Mouse (Mus musculus) fat pad, adult 2 months (tissue): ENCODE data around the gene Slc2a9.
"Not testable (repeated sequence)": the region's sequence is repeated elsewhere in the genome, so short reads cannot be mapped to it uniquely, and the experiment has no call there.

Experiments used
- DNase-seq: peaks from one replicate; pipeline ENCODE4 v3.0.0-alpha.2; 2011; ENCODE audit warnings: low read depth, low spot score; ENCODE audit errors: extremely low read depth

The Slc2a9 gene

DNA sequence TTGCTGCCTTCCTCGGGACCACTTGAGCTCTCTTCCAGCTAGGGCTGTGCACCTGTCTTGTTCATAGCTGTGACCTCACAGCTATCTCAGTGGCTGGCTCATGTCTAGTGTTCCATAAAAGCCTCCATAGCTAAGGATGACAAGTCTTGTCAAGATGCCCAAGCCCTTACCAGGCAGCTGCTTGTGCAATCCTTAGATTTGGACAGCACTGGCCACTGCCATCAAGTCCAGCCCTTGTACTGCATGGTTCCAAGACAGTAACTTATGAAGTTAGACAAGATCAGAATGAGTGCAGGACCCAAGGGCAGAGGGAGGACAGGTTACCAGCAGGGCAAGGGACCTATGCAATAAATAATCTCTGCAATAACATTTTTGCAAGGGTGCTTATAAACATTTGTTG lies 1.2 kb upstream of the Slc2a9 start:
- DNase-seq = peak; percentile 87

DNA sequence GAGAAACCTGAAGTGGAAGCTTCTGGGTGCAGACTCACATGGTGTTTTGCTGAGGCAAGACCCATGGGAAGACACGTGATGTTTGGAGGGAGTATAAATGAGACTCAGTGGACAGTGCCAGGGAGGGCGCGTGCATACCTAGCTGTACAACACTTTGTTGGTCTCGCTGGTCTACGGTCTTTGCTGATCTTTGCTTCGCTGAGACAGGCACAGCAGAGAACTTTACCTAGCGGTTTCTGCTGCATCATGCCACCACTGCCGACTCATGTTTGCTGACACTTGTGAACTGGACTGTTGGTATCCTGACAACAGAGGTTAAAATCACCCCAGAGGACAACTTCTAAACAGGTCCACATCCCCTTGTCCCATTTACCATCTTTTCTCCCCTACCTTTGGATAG lies 2.9 kb downstream of the Slc2a9 start:
- no peak for DNase-seq

DNA sequence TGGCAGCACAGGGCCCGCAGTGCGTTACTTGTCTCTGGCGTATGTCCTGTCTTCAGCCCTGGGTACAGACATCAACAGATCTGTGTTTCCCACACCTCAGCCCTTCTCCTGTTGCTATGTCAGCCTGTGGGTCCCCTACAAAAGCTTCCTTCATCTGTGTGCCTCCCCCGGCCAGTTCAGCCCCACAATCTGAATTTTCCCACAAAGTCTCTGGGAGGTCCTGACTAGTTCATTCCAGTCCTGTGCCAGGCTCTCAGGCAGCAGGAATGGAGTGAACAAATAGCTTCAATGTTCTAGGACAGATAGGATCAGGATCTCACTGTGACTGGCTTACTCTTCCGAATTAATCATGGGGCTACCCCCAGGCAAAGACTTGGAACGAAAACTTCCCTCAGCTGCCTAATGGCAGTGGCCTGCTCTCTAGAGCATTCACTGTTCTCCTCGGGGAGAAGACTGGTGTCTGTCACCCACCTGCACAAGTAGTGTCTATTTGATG lies 3.6 kb downstream of the Slc2a9 start:
- DNase-seq = peak; percentile 91

DNA sequence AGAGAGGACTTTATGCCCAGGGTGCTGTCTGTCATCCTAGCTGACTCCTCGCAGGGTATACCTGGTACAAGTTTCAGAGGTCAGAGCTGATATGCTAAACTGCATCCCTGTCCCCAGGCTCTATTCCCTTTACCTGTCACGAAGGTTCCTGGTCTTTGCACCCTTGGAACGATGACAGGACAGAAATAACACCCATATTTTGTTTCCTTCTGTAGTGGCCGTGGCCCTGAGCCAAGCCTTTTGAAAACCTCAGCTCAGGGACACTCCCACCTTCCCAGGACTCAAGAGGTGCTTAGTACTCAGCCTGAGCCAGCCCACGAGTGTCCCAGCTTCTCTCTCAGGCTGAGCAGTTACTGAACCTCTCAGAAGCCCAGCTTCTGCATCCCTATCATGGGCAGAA lies 4.5 kb downstream of the Slc2a9 start:
- DNase-seq = no peak

DNA sequence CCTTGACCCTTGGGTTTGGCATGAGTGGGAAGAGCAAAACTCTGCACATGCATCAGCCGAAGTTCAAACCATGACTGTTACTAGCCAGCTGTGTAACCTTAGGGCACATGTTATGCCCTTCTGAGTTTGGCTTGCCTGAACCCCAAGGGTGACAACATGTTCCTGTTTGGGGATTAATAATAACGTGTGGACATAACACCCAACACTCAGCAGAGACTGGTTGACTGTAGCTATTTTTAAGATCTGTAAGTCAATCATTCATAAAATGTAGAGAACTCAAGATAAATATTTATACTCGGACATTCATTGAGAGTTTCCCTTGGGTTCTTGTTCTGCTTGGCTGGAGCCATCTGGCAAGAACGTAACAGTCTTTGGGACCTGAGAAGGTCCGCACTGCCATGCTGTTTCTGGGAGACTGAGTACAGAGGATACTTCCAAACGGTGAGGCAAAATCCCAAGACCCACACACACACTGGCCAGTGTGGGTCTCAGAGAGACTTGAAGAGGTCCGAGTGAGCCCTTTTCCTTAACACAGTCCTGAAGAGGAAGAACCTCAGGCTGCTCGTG lies 6.4 kb downstream of the Slc2a9 start:
- DNase-seq = no peak

DNA sequence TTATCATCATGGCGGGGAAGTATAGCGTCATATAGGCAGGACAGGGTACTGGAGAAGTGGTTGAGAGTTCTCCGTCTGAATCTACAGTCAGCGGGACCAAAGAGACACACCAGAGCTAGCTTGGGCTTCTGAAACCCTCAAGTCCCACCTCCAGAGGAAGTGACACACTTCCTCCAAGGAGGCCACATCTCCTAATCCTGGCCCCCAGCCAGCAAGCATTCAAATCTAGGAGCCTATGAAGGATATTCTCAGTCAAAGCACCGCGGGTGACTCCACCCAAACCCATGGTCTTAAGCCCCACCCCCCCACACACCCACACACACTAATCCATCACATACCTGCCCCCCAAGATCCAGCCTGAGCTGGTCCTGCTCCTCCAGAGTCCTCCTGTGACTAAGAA lies 9.1 kb downstream of the Slc2a9 start:
- DNase-seq = no peak

DNA sequence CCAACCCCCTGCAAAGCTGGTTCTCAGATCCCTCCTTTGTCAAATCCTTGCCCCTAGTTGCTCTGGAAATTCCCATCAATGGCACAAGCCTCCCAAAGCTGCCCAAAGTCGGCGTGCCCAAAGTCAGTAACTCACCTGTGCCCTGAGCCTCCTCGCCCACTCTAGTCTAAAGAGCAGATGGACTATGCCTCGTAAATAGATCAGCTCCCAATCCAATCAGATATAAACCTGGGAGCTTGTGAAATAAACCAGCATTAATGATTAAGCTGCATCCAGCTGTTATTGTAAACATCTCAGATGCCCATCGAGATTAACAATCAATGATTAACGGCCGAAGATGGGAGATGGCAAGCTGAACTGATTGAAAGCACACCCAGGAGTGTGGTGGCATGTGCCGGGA lies 11.2 kb downstream of the Slc2a9 start:
- no peak for DNase-seq

DNA sequence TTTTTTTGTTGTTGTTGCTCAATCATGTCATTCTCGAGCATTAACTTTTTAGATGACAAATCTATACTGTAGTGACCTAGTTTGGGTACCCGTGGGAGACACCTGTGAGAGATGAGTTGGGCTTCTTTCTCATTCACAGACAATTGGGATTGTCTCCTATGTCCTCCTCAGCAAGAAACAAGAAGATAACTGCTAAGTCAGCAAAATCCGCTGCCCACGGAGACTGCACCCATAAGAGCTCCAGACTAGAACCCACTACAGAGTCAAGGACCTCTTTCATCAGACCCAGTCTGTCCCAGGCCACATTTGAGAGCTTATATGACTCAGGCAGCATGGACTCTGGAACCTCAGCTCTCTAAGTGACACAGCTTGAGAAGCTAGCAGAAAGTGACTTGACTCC lies 13.2 kb downstream of the Slc2a9 start:
- no peak for DNase-seq

DNA sequence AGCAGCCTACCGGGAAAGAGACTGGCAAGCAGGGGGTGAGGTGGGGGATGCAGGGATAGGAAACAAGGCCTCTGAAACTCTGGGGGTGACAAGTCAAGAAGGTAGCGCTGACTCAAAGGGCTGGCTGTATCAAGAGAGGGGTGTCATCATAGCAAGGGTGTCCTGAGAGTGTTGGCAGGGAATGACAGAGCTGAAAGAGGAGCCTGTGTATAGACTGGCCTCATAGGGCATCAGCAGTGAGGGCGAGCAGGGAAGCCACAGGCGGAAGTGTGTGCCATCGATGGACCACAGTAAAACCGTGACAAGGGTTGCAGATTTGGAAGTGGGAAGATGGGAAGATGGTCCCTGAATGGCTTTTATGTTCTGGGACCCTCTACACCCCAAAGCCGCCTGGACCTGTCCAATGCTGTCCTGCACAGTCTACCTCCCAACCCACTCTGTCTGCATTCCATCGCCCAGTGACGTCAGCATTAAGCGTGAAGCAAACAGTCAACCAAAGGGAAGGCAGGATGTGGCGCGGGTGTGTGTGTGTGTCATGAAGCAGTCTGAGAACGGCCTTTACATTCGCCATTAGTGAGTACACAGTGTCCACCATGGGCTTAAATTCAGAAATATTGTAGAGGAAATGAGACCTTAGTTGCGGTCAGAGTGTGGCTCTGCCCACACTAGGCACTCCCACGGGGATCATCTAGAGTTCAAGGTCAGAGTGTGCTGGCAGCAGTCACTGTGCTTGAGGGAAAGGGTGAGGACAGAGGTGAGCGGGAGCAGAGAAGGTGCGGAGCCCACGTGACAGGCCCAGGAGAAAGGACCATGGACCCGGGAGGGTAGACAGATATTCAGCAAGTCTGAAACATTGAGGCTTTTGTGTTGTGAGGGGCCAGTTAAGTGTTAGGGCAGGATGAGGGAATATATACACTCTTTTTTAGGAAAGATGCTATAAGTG lies 14.0 kb downstream of the Slc2a9 start:
- no peak for DNase-seq

DNA sequence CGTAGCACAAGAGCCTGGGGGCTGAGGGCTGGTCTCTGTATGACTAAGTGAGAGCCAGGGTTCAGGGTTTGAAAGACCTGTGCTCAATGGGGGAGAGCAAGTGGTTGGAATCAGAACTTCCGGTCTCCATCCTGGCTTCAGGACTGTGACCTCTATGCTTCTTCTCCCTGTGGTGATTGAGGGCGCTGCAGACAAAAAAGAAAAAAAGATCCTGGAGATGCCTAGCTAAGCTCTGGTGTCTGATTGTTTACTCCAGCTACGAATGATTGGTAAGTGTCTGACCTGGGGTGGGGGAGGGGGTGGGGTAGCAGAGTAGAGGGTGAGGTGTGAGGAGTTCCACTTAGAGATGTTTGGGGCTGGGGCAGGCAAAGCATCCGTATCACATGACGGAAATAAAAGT lies 14.9 kb downstream of the Slc2a9 start:
- no peak for DNase-seq

DNA sequence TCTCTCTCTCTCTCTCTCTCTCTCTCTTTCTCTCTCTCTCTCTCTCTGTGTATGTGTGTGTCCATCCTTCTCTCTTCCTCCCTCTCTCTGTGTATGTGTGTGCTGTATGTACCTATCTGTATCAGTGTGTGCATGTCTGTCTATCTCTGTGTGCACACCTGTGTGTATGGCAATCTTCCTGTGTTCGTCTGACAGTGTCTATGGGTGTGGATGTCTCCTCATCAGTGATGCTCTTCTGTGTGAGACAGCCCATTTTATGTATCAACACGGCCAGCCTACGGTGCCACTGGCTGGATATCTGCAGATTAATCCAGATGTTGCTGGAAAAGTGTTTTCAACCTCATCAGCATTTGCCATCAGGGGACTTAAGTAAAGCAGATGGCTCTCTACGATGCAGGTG lies 15.7 kb downstream of the Slc2a9 start:
- no peak for DNase-seq

DNA sequence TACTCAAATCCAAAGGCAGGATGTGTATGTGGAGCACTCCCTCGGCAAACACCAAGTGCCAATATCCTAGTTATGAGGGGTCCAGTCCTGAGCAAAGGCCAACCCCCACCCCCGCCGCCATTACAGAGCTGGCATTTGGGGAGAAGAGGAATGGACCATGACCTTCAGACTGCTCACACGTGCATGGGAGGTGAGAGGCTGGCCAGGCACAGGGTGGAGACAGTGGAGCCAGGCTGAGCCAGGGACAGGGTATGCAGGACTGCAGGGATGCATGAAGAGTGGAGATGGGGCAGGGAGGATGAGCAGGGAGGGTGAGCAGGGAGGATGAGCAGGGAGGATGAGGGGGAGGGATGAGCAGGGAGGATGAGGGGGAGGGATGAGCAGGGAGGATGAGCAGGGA lies 17.0 kb downstream of the Slc2a9 start:
- DNase-seq = no peak

DNA sequence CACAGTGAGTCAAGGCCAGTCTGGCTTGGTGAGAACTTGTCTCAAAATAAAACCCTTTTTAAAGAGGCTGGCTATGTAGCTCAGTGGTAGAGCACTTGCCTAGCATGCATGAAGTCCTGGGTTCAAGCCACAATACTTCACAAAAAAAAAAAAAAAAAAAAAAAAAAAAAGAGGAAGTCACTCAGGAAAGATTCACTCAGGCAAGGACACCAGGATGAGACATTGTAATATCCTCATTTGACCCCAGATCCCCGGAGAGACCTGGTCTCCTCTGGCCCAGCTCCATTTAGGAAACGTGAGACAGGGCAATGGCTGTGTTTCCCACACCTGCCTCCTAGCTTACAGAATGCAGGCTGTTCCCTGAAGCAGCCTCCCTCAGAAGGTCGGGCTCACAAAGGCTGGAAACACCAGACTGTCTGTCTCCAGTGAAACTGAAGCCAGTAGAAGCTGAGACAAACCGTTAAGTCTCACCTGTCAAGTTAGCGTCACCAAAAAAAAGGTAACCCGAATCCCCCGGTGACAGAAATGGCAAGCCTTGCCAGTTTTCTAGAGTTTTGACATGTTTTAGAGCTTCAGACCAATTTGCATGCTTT lies 19.3 kb downstream of the Slc2a9 start:
- no peak for DNase-seq

DNA sequence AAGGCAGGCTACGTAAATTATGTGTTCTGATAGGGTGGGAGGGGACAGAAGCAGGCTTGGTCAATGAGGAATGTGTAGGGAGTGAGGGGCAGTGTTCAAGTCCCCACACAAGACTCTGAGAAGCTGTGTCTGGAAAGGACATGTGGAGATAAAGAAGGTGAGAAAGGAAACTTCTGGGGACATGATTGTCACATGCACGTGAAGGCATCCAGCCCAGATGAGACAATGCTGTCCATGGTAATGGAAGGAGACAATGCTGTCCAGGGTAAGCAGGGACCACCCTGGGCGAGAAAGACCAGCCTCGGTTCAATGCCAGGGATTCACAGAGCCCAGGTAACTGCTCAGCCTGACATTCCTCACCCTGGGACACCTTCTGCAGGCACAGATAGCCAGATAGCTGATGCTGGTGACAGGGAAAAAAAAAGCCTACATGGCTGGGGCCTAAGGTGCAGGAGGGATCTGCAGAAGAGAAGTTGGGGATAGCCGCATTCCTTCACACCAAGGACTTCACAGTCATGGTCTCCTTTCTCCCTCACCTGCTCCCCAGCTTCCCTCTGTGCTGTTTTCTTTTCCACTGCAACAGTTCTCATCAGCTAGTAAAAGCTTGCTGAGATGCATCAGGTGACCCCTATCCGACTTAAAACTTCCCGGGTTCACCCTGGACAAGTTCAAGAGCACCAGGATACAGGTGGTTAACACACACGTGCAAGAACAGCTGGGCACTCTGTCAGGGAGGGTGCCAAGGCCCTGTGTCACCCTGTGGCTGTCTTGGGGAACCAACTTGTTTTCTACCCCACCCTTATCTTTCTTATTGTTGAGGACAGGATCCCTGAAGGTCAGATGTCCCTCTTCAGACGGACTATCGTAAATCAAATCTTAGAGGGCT lies 21.9 kb downstream of the Slc2a9 start:
- no peak for DNase-seq

DNA sequence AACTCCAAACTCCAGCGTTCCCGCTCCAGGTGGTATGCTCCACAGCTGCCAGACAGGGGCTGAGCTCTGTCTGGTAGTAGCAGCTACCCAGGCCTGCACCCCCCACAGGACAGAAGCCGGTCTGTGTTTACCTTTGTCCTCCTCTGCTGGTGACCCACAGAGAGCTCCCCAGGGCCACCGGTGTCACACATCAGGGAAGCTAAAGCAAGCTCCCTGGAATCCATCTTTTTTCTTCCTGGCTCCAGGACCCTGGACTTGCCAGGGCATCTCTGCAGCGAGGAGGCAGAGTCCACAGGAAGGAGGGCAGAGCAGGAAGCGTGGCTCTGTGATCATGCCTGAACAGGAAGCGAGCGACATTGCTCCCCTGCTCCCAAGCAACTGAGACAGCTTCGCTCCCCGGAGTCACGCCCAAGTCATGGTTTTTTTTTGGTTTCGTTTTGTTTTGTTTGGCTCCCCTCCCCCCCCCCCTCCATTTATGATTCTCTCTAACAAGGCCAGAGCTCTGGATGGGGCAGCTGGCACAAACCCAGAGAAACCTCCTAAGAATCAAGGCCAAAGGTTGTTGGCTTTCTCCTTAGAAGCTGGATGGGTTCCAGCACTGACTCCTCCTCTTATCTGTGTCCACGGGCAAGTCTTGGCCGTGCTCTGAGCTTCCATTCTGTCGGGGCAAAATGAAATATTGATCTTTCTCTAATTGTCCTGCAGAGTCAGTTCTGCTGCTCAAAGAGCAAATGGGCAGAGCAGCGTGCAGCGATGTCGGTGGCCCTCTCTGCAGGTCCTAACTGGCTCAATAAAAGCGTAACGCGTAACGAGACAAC lies 22.8 kb downstream of the Slc2a9 start:
- no peak for DNase-seq

DNA sequence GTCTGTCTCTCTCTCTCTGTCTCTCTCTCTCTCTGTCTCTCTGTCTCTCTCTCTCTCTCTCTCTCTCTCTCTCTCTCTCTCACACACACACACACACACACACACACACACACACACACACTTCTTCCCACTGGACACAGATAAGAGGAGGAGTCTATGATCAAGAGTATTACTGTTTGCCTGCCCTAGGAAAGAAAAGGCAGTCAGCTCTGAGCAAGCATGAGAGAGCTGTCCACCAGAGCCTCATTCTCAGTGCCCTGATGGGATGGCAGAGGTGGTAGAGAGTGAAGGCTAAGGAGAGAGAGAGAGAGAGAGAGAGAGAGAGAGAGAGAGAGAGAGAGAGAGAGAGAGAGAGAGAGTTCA lies 23.4 kb downstream of the Slc2a9 start:
- DNase-seq = not testable (repeated sequence)

DNA sequence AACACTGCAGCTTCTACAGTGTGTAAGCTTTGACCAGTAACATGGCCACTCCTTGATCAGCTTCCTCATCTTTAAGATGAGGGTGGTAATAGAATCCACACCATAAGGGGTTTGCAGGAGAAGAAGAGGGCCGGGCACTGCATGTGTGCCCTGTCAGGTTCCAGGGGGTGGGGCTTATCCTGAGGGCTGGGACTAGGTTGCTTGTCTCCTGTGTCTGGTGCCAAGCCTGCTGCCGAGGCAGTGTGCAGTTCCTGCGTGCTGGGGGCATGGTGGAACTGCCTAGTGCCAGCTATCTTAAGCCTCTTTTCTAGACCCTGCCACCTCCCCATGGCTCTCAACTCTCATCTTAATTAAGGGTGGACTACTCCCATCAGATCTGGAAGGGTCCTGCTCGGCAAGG lies 23.9 kb downstream of the Slc2a9 start:
- no peak for DNase-seq

DNA sequence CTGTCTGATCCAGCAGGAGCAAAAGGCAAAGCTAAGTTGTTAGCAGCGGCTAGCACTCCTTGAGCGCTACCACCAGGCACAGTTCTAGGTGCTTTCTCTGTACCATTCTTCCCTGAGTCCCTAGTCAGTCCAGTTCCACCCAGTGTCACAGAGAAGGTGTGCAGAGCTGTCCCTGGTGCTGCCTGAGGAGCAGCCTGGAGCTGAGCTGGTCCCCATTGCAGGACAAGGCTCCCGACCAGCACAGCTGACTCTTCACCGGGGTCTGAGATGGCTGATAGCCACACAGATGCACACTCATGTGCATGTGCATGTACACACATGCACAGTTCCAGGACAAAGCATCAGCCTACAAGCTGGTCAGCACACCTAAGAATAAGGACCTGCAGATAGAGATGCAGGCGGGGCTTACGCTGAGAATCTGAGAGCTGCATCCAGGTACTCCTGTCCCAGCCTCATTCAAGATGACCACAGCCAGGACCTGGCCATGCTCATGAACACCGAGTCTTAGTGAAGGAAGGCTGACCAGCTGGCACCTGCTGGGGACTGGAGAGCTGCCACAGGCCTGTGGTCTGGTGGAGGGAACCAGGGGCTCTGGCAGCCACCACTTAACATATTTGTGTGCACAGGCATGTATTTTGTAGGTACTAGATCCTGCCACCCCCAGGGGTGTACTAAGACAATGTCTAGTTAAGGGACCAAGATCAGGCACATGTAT lies 25.1 kb downstream of the Slc2a9 start:
- no peak for DNase-seq

DNA sequence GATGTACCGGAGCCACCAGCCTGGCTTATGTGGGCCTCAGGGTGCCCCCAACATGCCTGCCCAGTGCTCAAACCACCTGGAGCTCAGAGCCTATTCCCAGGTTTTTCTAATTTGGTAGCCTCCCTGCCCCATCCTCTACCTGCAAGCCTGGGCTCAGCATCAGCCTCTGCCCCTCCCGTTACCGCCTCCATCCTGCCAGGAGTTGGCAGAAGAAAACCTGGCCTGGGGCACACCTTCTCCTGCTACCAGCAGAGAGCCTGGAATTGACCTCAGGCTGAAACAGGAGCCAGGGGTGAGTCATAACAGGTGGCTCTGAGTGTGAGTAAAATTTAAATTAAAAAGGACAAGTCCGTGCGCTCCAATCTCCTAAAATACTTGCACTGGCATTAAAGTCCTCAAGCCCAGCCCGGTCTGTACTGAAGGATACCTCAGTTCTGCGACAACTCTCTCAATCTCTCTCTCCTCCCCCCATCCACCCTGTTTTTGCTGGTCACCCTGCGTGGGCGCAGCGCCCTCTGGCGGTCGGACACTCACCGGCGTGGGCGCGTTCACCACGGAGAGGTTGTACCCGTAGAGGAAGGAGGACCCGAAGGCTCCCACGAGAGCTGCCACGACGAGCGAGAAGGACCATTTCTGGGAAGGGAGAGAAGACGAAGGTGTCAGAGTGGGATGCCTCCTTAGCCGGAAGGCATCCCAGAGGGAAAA lies 25.9 kb downstream of the Slc2a9 start:
- no peak for DNase-seq
